34 mouse cellular contexts compared by ENCODE assay signal in genomic region chr6:24683113-24683512, GRCm38 (mm10). TPM values are rescaled to one million over a fixed set of nuclear protein-coding genes. Genes with fewer than 3 reads are reported as not detected.
"Had no signal": no experiment of that assay in that cellular context is flagged by ENCODE, and none has a peak within 500 bp of the region (broad histone marks: within the 10 kb centered on the region; RNA-seq: fewer than 3 reads in every experiment).

No protein-coding gene starts in this region.

- H3K9ac ChIP-seq: embryonic facial prominence, embryonic 12.5 days; embryonic facial prominence, embryonic 13.5 days; embryonic facial prominence, embryonic 15.5 days; forebrain, embryonic 12.5 days; forebrain, embryonic 13.5 days; forebrain, embryonic 15.5 days; forebrain, postnatal 0 days had no signal

- H3K4me3 ChIP-seq: embryonic facial prominence, embryonic 10.5 days; embryonic facial prominence, embryonic 12.5 days; embryonic facial prominence, embryonic 13.5 days; embryonic facial prominence, embryonic 15.5 days; erythroblast, embryonic 14.5 days; forebrain, embryonic 10.5 days; forebrain, embryonic 12.5 days; forebrain, embryonic 13.5 days; forebrain, embryonic 15.5 days; gastrocnemius, adult 2 months had no signal

- H3K27ac ChIP-seq: embryonic facial prominence, embryonic 10.5 days; embryonic facial prominence, embryonic 12.5 days; embryonic facial prominence, embryonic 13.5 days; embryonic facial prominence, embryonic 15.5 days; forebrain, embryonic 10.5 days; forebrain, embryonic 12.5 days; forebrain, embryonic 13.5 days; forebrain, embryonic 15.5 days; gastrocnemius, adult 2 months had no signal

- ATAC-seq: forebrain, embryonic 13.5 days; forebrain, embryonic 14.5 days; forebrain, embryonic 15.5 days; forebrain, embryonic 16.5 days; forebrain, postnatal 0 days had no signal

- H3K27me3 ChIP-seq: embryonic facial prominence, embryonic 12.5 days; embryonic facial prominence, embryonic 13.5 days; embryonic facial prominence, embryonic 15.5 days; forebrain, embryonic 12.5 days; forebrain, embryonic 13.5 days; forebrain, embryonic 15.5 days had no signal

- H3K9me3 ChIP-seq: embryonic facial prominence, embryonic 10.5 days; embryonic facial prominence, embryonic 12.5 days; embryonic facial prominence, embryonic 13.5 days; embryonic facial prominence, embryonic 15.5 days; forebrain, embryonic 10.5 days; forebrain, embryonic 12.5 days; forebrain, embryonic 13.5 days; forebrain, embryonic 15.5 days had no signal

- H3K36me3 ChIP-seq: embryonic facial prominence, embryonic 10.5 days; embryonic facial prominence, embryonic 12.5 days; embryonic facial prominence, embryonic 13.5 days; embryonic facial prominence, embryonic 15.5 days; forebrain, embryonic 10.5 days; forebrain, embryonic 12.5 days; forebrain, embryonic 15.5 days had no signal

- H3K4me2 ChIP-seq: embryonic facial prominence, embryonic 12.5 days; embryonic facial prominence, embryonic 13.5 days; embryonic facial prominence, embryonic 15.5 days; forebrain, embryonic 12.5 days; forebrain, embryonic 13.5 days; forebrain, embryonic 15.5 days had no signal

- H3K4me1 ChIP-seq: embryonic facial prominence, embryonic 10.5 days; embryonic facial prominence, embryonic 12.5 days; embryonic facial prominence, embryonic 13.5 days; embryonic facial prominence, embryonic 15.5 days; forebrain, embryonic 10.5 days; forebrain, embryonic 12.5 days; forebrain, embryonic 13.5 days; forebrain, embryonic 15.5 days had no signal

- DNase-seq: cerebellum, adult 18-20 months; cerebellum, adult 2 months; cerebellum, adult 8-10 months; cerebellum, adult 9-10 months; cerebellum, adult 9-11 months; cerebellum, postnatal 10 days; cerebellum, postnatal 14 days; cerebellum, postnatal 25 days; cerebellum, postnatal 36 days; embryo, embryonic 11 days; forebrain, postnatal 0 days; gastrocnemius, adult 2 months; gastrocnemius, postnatal 10 days; gastrocnemius, postnatal 14 days; gastrocnemius, postnatal 25 days; gastrocnemius, postnatal 36 days; heart, adult 11 months; heart, adult 18-20 months had no signal

RNA-seq across cellular contexts. Expression of gene Hyal6, which starts 49.9 kb away (rescaled TPM):
- polyA plus RNA-seq: cerebellum, adult 2 months; cortical plate, adult 2 months; embryonic facial prominence, embryonic 10.5 days; embryonic facial prominence, embryonic 11.5 days; embryonic facial prominence, embryonic 12.5 days; embryonic facial prominence, embryonic 13.5 days; embryonic facial prominence, embryonic 14.5 days; embryonic facial prominence, embryonic 15.5 days; erythroblast, embryonic 14.5 days; forebrain, embryonic 10.5 days; forebrain, embryonic 12.5 days; forebrain, embryonic 13.5 days; forebrain, embryonic 14.5 days; forebrain, embryonic 15.5 days; forebrain, embryonic 16.5 days; forebrain, postnatal 0 days; frontal cortex, adult 2 months; gonadal fat pad, adult 2 months had no signal
